ENCODE assay signal across 8 mouse cellular contexts in genomic region chr2:153475114-153476112, GRCm38 (mm10). TPM values are rescaled to one million over a fixed set of nuclear protein-coding genes. Genes with fewer than 3 reads are reported as not detected.
DNase-seq lines count a peak whose midpoint lies in the region; ATAC-seq and TF ChIP-seq lines count a peak whose summit lies in the region.

No protein-coding gene starts in this region.

- TF ChIP-seq POLR2A in MEL (IDR thresholded peaks at IDR 0.05; ENCODE audit: control insufficient read depth in 1 of 2, insufficient read depth in 1 of 2, low read depth in 1 of 2, low read length in 2 of 2, poor library complexity in 1 of 2) = no peak

- no peak for TF ChIP-seq CTCF in MEL (IDR thresholded peaks at IDR 0.05 in 2 of 3, conservative IDR thresholded peaks at IDR 0.05 in 1 of 3; ENCODE audit: control insufficient read depth in 1 of 3, insufficient read depth in 1 of 3, low read depth in 2 of 3, low read length in 3 of 3, poor library complexity in 1 of 3, severe bottlenecking in 1 of 3)

- DNase-seq in MEL (ENCODE audit: low read depth, low spot score) = peak; percentile 76
- DNase-seq in forebrain, embryonic 14.5 days (ENCODE audit: low spot score) = peak; percentile 62
- no peak for DNase-seq in spleen, adult 12 weeks (ENCODE audit: low spot score)
- no peak for DNase-seq in layer of hippocampus, adult 8-10 months (ENCODE audit: low spot score in 2 of 2)

- H3K9me3 ChIP-seq in forebrain, embryonic 12.5 days = no peaks in the 10 kb centered on the region
- H3K9me3 ChIP-seq in forebrain, embryonic 16.5 days (ENCODE audit: control insufficient read depth, low read length) = no peaks in the 10 kb centered on the region
- no peaks in the 10 kb centered on the region for H3K9me3 ChIP-seq in MEL (replicated peaks; ENCODE audit: insufficient read depth, low read length)
- no peaks in the 10 kb centered on the region for H3K9me3 ChIP-seq in forebrain, embryonic 14.5 days (replicated peaks; ENCODE audit: control insufficient read depth, low read length)
- H3K9me3 ChIP-seq in intestine, embryonic 16.5 days (ENCODE audit: control insufficient read depth, low read length) = no peaks in the 10 kb centered on the region
- H3K9me3 ChIP-seq in midbrain, embryonic 16.5 days (replicated peaks; ENCODE audit: control insufficient read depth, low read length, poor library complexity, severe bottlenecking) = no peaks in the 10 kb centered on the region

- no peaks in the 10 kb centered on the region for H3K79me2 ChIP-seq in MEL (ENCODE audit: control insufficient read depth, insufficient read depth, low read length, poor library complexity)

- no peak overlapping the region for H3K9ac ChIP-seq in forebrain, embryonic 12.5 days
- H3K9ac ChIP-seq in forebrain, embryonic 16.5 days (replicated peaks; ENCODE audit: low read depth, low read length) = no peak overlapping the region
- no peak overlapping the region for H3K9ac ChIP-seq in MEL (ENCODE audit: control insufficient read depth, low read depth, low read length, poor library complexity, severe bottlenecking)
- peak overlapping the region; percentile 21 for H3K9ac ChIP-seq in forebrain, embryonic 14.5 days (ENCODE audit: low read length)
- 0 out of 2 replicates have a peak overlapping the region, but pooled peaks have one; percentile 9 for H3K9ac ChIP-seq in intestine, embryonic 16.5 days (ENCODE audit: low read depth, low read length)
- H3K9ac ChIP-seq in midbrain, embryonic 16.5 days (ENCODE audit: low read depth, low read length) = peak overlapping the region; percentile 28; the same call in 1 of the 2 replicates

- no peak for ATAC-seq in forebrain, embryonic 12.5 days (ENCODE audit: low FRiP score)
- ATAC-seq in forebrain, embryonic 16.5 days = no peak
- ATAC-seq in forebrain, embryonic 14.5 days = peak; percentile 24
- peak; percentile 51 for ATAC-seq in intestine, embryonic 16.5 days
- ATAC-seq in midbrain, embryonic 16.5 days = no peak

- WGBS in forebrain, embryonic 12.5 days = 54% methylated on average over 4 of the region's 4 CpGs
- 24% methylated on average over 4 of the region's 4 CpGs for WGBS in forebrain, embryonic 16.5 days
- 30% methylated on average over 4 of the region's 4 CpGs for WGBS in forebrain, embryonic 14.5 days
- WGBS in intestine, embryonic 16.5 days = 25% methylated on average over 4 of the region's 4 CpGs
- 36% methylated on average over 4 of the region's 4 CpGs for WGBS in midbrain, embryonic 16.5 days

- H3K27ac ChIP-seq in forebrain, embryonic 12.5 days = peak overlapping the region; percentile 54
- H3K27ac ChIP-seq in forebrain, embryonic 16.5 days (ENCODE audit: low read length) = no peak overlapping the region
- no peak overlapping the region for H3K27ac ChIP-seq in MEL (ENCODE audit: control insufficient read depth, low read depth, low read length)
- H3K27ac ChIP-seq in forebrain, embryonic 14.5 days (ENCODE audit: low read depth, low read length) = peak overlapping the region; percentile 36; the same call in 1 of the 2 replicates
- H3K27ac ChIP-seq in intestine, embryonic 16.5 days (ENCODE audit: low read length) = peak overlapping the region; percentile 74
- peak overlapping the region; percentile 36 for H3K27ac ChIP-seq in midbrain, embryonic 16.5 days (ENCODE audit: low read length)

- TF ChIP-seq EP300 in MEL (IDR thresholded peaks at IDR 0.05; ENCODE audit: low read depth in 1 of 2, low read length in 2 of 2) = no peak

- H3K4me3 ChIP-seq in forebrain, embryonic 12.5 days (replicated peaks) = no peak overlapping the region
- H3K4me3 ChIP-seq in forebrain, embryonic 16.5 days (replicated peaks; ENCODE audit: low read length) = no peak overlapping the region
- no peak overlapping the region for H3K4me3 ChIP-seq in MEL (ENCODE audit: control insufficient read depth in 1 of 2, insufficient read depth in 1 of 2, low read depth in 2 of 2, low read length in 2 of 2)
- no peak overlapping the region for H3K4me3 ChIP-seq in forebrain, embryonic 14.5 days (ENCODE audit: low read depth, low read length)
- H3K4me3 ChIP-seq in intestine, embryonic 16.5 days (ENCODE audit: low read length) = no peak overlapping the region
- H3K4me3 ChIP-seq in midbrain, embryonic 16.5 days (ENCODE audit: low read depth, low read length) = no peak overlapping the region

- H3K4me2 ChIP-seq in forebrain, embryonic 12.5 days = no peak overlapping the region
- no peak overlapping the region for H3K4me2 ChIP-seq in forebrain, embryonic 16.5 days (ENCODE audit: low read length)
- no peak overlapping the region for H3K4me2 ChIP-seq in forebrain, embryonic 14.5 days (ENCODE audit: low read length)
- no peak overlapping the region for H3K4me2 ChIP-seq in intestine, embryonic 16.5 days (ENCODE audit: low read depth, low read length)
- no peak overlapping the region for H3K4me2 ChIP-seq in midbrain, embryonic 16.5 days (ENCODE audit: low read length)

- TF ChIP-seq RAD21 in MEL (IDR thresholded peaks at IDR 0.05; ENCODE audit: low read depth, low read length) = no peak

- peaks cover 31% of the 10 kb centered on the region for H3K4me1 ChIP-seq in forebrain, embryonic 12.5 days
- peaks cover 15% of the 10 kb centered on the region for H3K4me1 ChIP-seq in forebrain, embryonic 16.5 days (replicated peaks; ENCODE audit: control insufficient read depth, insufficient read depth, low read length)
- H3K4me1 ChIP-seq in MEL (ENCODE audit: control insufficient read depth in 1 of 2, insufficient read depth in 2 of 2, low read length in 2 of 2) = peaks cover 2 to 14% of the 10 kb centered on the region in 2 experiments; a peak in 3 of 4 replicates
- peaks cover 16% of the 10 kb centered on the region for H3K4me1 ChIP-seq in forebrain, embryonic 14.5 days (ENCODE audit: control insufficient read depth, insufficient read depth, low read length)
- H3K4me1 ChIP-seq in intestine, embryonic 16.5 days (ENCODE audit: control insufficient read depth, insufficient read depth, low read length) = peaks cover 29% of the 10 kb centered on the region
- peaks cover 13% of the 10 kb centered on the region for H3K4me1 ChIP-seq in midbrain, embryonic 16.5 days (ENCODE audit: control insufficient read depth, insufficient read depth, low read length)

- no peaks in the 10 kb centered on the region for H3K27me3 ChIP-seq in forebrain, embryonic 12.5 days
- H3K27me3 ChIP-seq in forebrain, embryonic 16.5 days (replicated peaks; ENCODE audit: control insufficient read depth, insufficient read depth, low read length) = no peaks in the 10 kb centered on the region
- H3K27me3 ChIP-seq in MEL (ENCODE audit: control insufficient read depth in 1 of 2, insufficient read depth in 2 of 2, low read length in 2 of 2) = no peaks in the 10 kb centered on the region
- H3K27me3 ChIP-seq in forebrain, embryonic 14.5 days (replicated peaks; ENCODE audit: control insufficient read depth, insufficient read depth, low read length) = no peaks in the 10 kb centered on the region
- no peaks in the 10 kb centered on the region for H3K27me3 ChIP-seq in intestine, embryonic 16.5 days (replicated peaks; ENCODE audit: control insufficient read depth, insufficient read depth, low read length)
- no peaks in the 10 kb centered on the region for H3K27me3 ChIP-seq in midbrain, embryonic 16.5 days (ENCODE audit: control insufficient read depth, insufficient read depth, low read depth, low read length)

- no peaks in the 10 kb centered on the region for H3K36me3 ChIP-seq in forebrain, embryonic 12.5 days (replicated peaks)
- H3K36me3 ChIP-seq in forebrain, embryonic 16.5 days (ENCODE audit: control insufficient read depth, insufficient read depth) = no peaks in the 10 kb centered on the region
- H3K36me3 ChIP-seq in MEL (ENCODE audit: control insufficient read depth in 1 of 2, insufficient read depth in 2 of 2, low read length in 2 of 2) = peaks cover 0 to 14% of the 10 kb centered on the region in 2 experiments; a peak in 2 of 4 replicates
- no peaks in the 10 kb centered on the region for H3K36me3 ChIP-seq in forebrain, embryonic 14.5 days (ENCODE audit: control insufficient read depth, insufficient read depth, low read length)
- H3K36me3 ChIP-seq in intestine, embryonic 16.5 days (ENCODE audit: control insufficient read depth, insufficient read depth, low read length) = no peaks in the 10 kb centered on the region
- H3K36me3 ChIP-seq in midbrain, embryonic 16.5 days (ENCODE audit: control insufficient read depth, insufficient read depth, low read length) = peaks cover 2% of the 10 kb centered on the region; the same call in 1 of the 2 replicates

TF ChIP-seq in MEL, 35 proteins besides CTCF, POLR2A, EP300 and RAD21 (continues in another document):
- no peak for TF ChIP-seq E2F4 (IDR thresholded peaks at IDR 0.05; ENCODE audit: borderline replicate concordance, low read depth, low read length)
- TF ChIP-seq UBTF (IDR thresholded peaks at IDR 0.05; ENCODE audit: borderline replicate concordance, insufficient read depth, low read depth, low read length) = no peak
- no peak for TF ChIP-seq CHD2 (IDR thresholded peaks at IDR 0.05; ENCODE audit: low read length)
- no peak for TF ChIP-seq SMC3 (IDR thresholded peaks at IDR 0.05; ENCODE audit: low read depth, low read length)

RNA-seq across cellular contexts. Expression of gene 4930404H24Rik, which starts 17.2 kb away (rescaled TPM):
- polyA plus RNA-seq in forebrain, embryonic 12.5 days (2016; fragmentation: Nextera tagmentation; extraction: Ambion mirVana) = not detected in 2 replicates
- not detected in 2 replicates for polyA plus RNA-seq in forebrain, embryonic 16.5 days (2015; fragmentation: Nextera tagmentation; extraction: Ambion mirVana)
- total RNA-seq in MEL (2012; rRNA removed) = not detected in 2 replicates
- under 1 TPM in 1 of 2 experiments, not detected in 1; 0.24 TPM for polyA plus RNA-seq in MEL (2012; ENCODE audit: insufficient read depth in 1 of 2, insufficient read length in 2 of 2, low read depth in 1 of 2, low replicate concordance in 2 of 2, missing spikeins in 1 of 2)
- polyA plus RNA-seq in forebrain, embryonic 14.5 days (2014; fragmentation: Nextera tagmentation; extraction: Ambion mirVana) = not detected in 2 replicates
- polyA plus RNA-seq in intestine, embryonic 16.5 days (2015; fragmentation: Nextera tagmentation; extraction: Ambion mirVana) = not detected in 2 replicates
- not detected in 2 replicates for polyA plus RNA-seq in midbrain, embryonic 16.5 days (2015; fragmentation: Nextera tagmentation; extraction: Ambion mirVana)
- 1 to 10 TPM in 1 of 4 experiments, not detected in 3; 1.8 TPM for total RNA-seq in layer of hippocampus, adult 8-10 months (2022)

RNA-seq across cellular contexts. Expression of gene Nol4l, which starts 54.4 kb away (rescaled TPM):
- 31.4 and 34.5 TPM in 2 replicates for polyA plus RNA-seq in forebrain, embryonic 12.5 days (2016; fragmentation: Nextera tagmentation; extraction: Ambion mirVana)
- polyA plus RNA-seq in forebrain, embryonic 16.5 days (2015; fragmentation: Nextera tagmentation; extraction: Ambion mirVana) = 47.8 and 50.4 TPM in 2 replicates
- total RNA-seq in MEL (2012; rRNA removed) = 4.4 and 4.5 TPM in 2 replicates
- polyA plus RNA-seq in MEL (2012; ENCODE audit: insufficient read depth in 1 of 2, insufficient read length in 2 of 2, low read depth in 1 of 2, low replicate concordance in 2 of 2, missing spikeins in 1 of 2) = 1 to 10 TPM in 1 of 2 experiments, not detected in 1; 7.1 TPM
- polyA plus RNA-seq in forebrain, embryonic 14.5 days (2014; fragmentation: Nextera tagmentation; extraction: Ambion mirVana) = 31.4 and 42.0 TPM in 2 replicates
- 28.6 and 34.2 TPM in 2 replicates for polyA plus RNA-seq in intestine, embryonic 16.5 days (2015; fragmentation: Nextera tagmentation; extraction: Ambion mirVana)
- polyA plus RNA-seq in midbrain, embryonic 16.5 days (2015; fragmentation: Nextera tagmentation; extraction: Ambion mirVana) = 39.9 and 47.5 TPM in 2 replicates
- 10 to 100 TPM; 44.4 to 47.8 (median 45.1) TPM for total RNA-seq in layer of hippocampus, adult 8-10 months (2022)

Comparison
In these comparisons a context has a peak if more than half of its experiments do, and no peak if none do; other contexts are left out.
1. ATAC-seq: peak in forebrain, embryonic 14.5 days (single experiment) and intestine, embryonic 16.5 days (single experiment); none in forebrain, embryonic 12.5 days (single experiment), forebrain, embryonic 16.5 days (single experiment) and midbrain, embryonic 16.5 days (single experiment).
2. H3K27ac ChIP-seq: peak in forebrain, embryonic 12.5 days (single experiment), forebrain, embryonic 14.5 days (single experiment), intestine, embryonic 16.5 days (single experiment) and midbrain, embryonic 16.5 days (single experiment); none in forebrain, embryonic 16.5 days (single experiment) and MEL (single experiment).
3. H3K9ac ChIP-seq: peak in forebrain, embryonic 14.5 days (single experiment), intestine, embryonic 16.5 days (single experiment) and midbrain, embryonic 16.5 days (single experiment); none in forebrain, embryonic 12.5 days (single experiment), forebrain, embryonic 16.5 days (single experiment) and MEL (single experiment).
4. DNase-seq: peak in MEL (single experiment) and forebrain, embryonic 14.5 days (single experiment); none in spleen, adult 12 weeks (single experiment) and layer of hippocampus, adult 8-10 months (0 of 2).